ENCODE assay signal across 8 mouse cellular contexts in genomic region chr12:79006076-79006475, GRCm38 (mm10). TPM values are rescaled to one million over a fixed set of nuclear protein-coding genes. Genes with fewer than 3 reads are reported as not detected.
DNase-seq lines count a peak whose midpoint lies in the region; ATAC-seq and TF ChIP-seq lines count a peak whose summit lies in the region.

No protein-coding gene starts in this region.

- H3K36me3 ChIP-seq in embryonic facial prominence, embryonic 11.5 days (replicated peaks; ENCODE audit: control insufficient read depth, insufficient read depth, low read depth, low read length): no peaks in the 10 kb centered on the region
- no peaks in the 10 kb centered on the region for H3K36me3 ChIP-seq in hindbrain, embryonic 16.5 days (ENCODE audit: control insufficient read depth, insufficient read depth, low read length)
- H3K36me3 ChIP-seq in midbrain, postnatal 0 days (ENCODE audit: insufficient read depth, low read length): no peaks in the 10 kb centered on the region

- no peak for TF ChIP-seq CTCF in layer of hippocampus, adult 2 months (conservative IDR thresholded peaks at IDR 0.05)
- no peak for TF ChIP-seq CTCF in midbrain, postnatal 0 days (IDR thresholded peaks at IDR 0.05)

- H3K4me3 ChIP-seq in layer of hippocampus, adult 2 months: peak overlapping the region; percentile 74
- H3K4me3 ChIP-seq in embryonic facial prominence, embryonic 11.5 days (ENCODE audit: low read depth, low read length): peak overlapping the region; percentile 89
- H3K4me3 ChIP-seq in hindbrain, embryonic 16.5 days (ENCODE audit: low read length): peak overlapping the region; percentile 97
- H3K4me3 ChIP-seq in midbrain, postnatal 0 days (ENCODE audit: low read depth, low read length): peak overlapping the region; percentile 98

- DNase-seq in layer of hippocampus, adult 2 months (ENCODE audit: low spot score in 2 of 2): no peak
- DNase-seq in layer of hippocampus, adult 8-10 months (ENCODE audit: low spot score in 2 of 2): no peak
- DNase-seq in embryonic facial prominence, embryonic 11.5 days (ENCODE audit: low spot score): no peak
- DNase-seq in midbrain, postnatal 0 days (ENCODE audit: low spot score): no peak
- no peak for DNase-seq in right cerebral cortex, adult 18-20 months
- DNase-seq in spleen, postnatal 14 days (ENCODE audit: low spot score in 2 of 2): no peak
- DNase-seq in yolk sac, embryonic 10.5 days (ENCODE audit: low spot score): no peak

- no peaks in the 10 kb centered on the region for H3K9me3 ChIP-seq in embryonic facial prominence, embryonic 11.5 days (replicated peaks; ENCODE audit: control insufficient read depth, low read length)
- no peaks in the 10 kb centered on the region for H3K9me3 ChIP-seq in hindbrain, embryonic 16.5 days (ENCODE audit: control insufficient read depth, low read length)
- no peaks in the 10 kb centered on the region for H3K9me3 ChIP-seq in midbrain, postnatal 0 days (ENCODE audit: low read length)

- ATAC-seq in embryonic facial prominence, embryonic 11.5 days (replicated peaks; ENCODE audit: insufficient number of reproducible peaks, low FRiP score, low TSS enrichment, low read depth): no peak
- ATAC-seq in hindbrain, embryonic 16.5 days: no peak
- no peak for ATAC-seq in midbrain, postnatal 0 days (ENCODE audit: low FRiP score)

- 42% methylated on average over 9 of the region's 9 CpGs for WGBS in embryonic facial prominence, embryonic 11.5 days
- 28% methylated on average over 9 of the region's 9 CpGs for WGBS in hindbrain, embryonic 16.5 days
- 28% methylated on average over 9 of the region's 9 CpGs for WGBS in midbrain, postnatal 0 days

- H3K27me3 ChIP-seq in embryonic facial prominence, embryonic 11.5 days (ENCODE audit: control insufficient read depth, insufficient read depth, low read length): peaks cover 11% of the 10 kb centered on the region
- no peaks in the 10 kb centered on the region for H3K27me3 ChIP-seq in hindbrain, embryonic 16.5 days (replicated peaks; ENCODE audit: control insufficient read depth, insufficient read depth, low read length)
- no peaks in the 10 kb centered on the region for H3K27me3 ChIP-seq in midbrain, postnatal 0 days (ENCODE audit: insufficient read depth, low read length)

- H3K27ac ChIP-seq in layer of hippocampus, adult 2 months: peak overlapping the region; percentile 96; the same call in 1 of the 2 replicates
- H3K27ac ChIP-seq in embryonic facial prominence, embryonic 11.5 days (replicated peaks; ENCODE audit: low read depth, low read length): no peak overlapping the region
- H3K27ac ChIP-seq in hindbrain, embryonic 16.5 days (ENCODE audit: low read depth, low read length): no peak overlapping the region
- peak overlapping the region; percentile 89; the same call in 1 of the 2 replicates for H3K27ac ChIP-seq in midbrain, postnatal 0 days (ENCODE audit: low read depth, low read length)

- H3K4me1 ChIP-seq in embryonic facial prominence, embryonic 11.5 days (ENCODE audit: control insufficient read depth, insufficient read depth, low read length): no peaks in the 10 kb centered on the region
- H3K4me1 ChIP-seq in hindbrain, embryonic 16.5 days (ENCODE audit: control insufficient read depth, insufficient read depth, low read depth, low read length): peaks cover 10% of the 10 kb centered on the region
- H3K4me1 ChIP-seq in midbrain, postnatal 0 days (ENCODE audit: insufficient read depth, low read length): peaks cover 13% of the 10 kb centered on the region; the same call in 1 of the 2 replicates

- no peak overlapping the region for H3K9ac ChIP-seq in embryonic facial prominence, embryonic 11.5 days (replicated peaks; ENCODE audit: low read length)
- H3K9ac ChIP-seq in hindbrain, embryonic 16.5 days (ENCODE audit: low read depth, low read length): peak overlapping the region; percentile 99
- H3K9ac ChIP-seq in midbrain, postnatal 0 days (replicated peaks; ENCODE audit: low read length, poor library complexity, severe bottlenecking): peak overlapping the region; percentile 93

- peak overlapping the region; percentile 97; the same call in 1 of the 2 replicates for H3K4me2 ChIP-seq in embryonic facial prominence, embryonic 11.5 days (ENCODE audit: low read depth, low read length)
- H3K4me2 ChIP-seq in hindbrain, embryonic 16.5 days (ENCODE audit: low read length): peak overlapping the region; percentile 95
- peak overlapping the region; percentile 76 for H3K4me2 ChIP-seq in midbrain, postnatal 0 days (ENCODE audit: low read depth, low read length, poor library complexity, severe bottlenecking)

RNA-seq across cellular contexts. Expression of gene Tmem229b, which starts 1.4 kb away (rescaled TPM):
- total RNA-seq in layer of hippocampus, adult 2 months (2021): 10 to 100 TPM; 27.2 TPM
- total RNA-seq in layer of hippocampus, adult 8-10 months (2022): 10 to 100 TPM; 26.8 to 32.8 (median 29.8) TPM
- 3.5 and 3.9 TPM in 2 replicates for polyA plus RNA-seq in embryonic facial prominence, embryonic 11.5 days (2014; fragmentation: Nextera tagmentation; extraction: Ambion mirVana)
- 71.2 and 73.3 TPM in 2 replicates for polyA plus RNA-seq in hindbrain, embryonic 16.5 days (2015; fragmentation: Nextera tagmentation; extraction: Ambion mirVana)
- 214 and 215 TPM in 2 replicates for total RNA-seq in midbrain, postnatal 0 days (2014; rRNA removed)
- 63.2 and 65.9 TPM in 2 replicates for polyA plus RNA-seq in midbrain, postnatal 0 days (2015; fragmentation: Nextera tagmentation; extraction: Ambion mirVana)

RNA-seq across cellular contexts. Expression of gene Plekhh1, which starts 22.9 kb away (rescaled TPM):
- total RNA-seq in layer of hippocampus, adult 2 months (2021): 10 to 100 TPM; 15.3 to 16.1 TPM
- total RNA-seq in layer of hippocampus, adult 8-10 months (2022): 10 to 100 TPM; 18.4 to 19.5 (median 18.9) TPM
- 2.5 and 3.5 TPM in 2 replicates for polyA plus RNA-seq in embryonic facial prominence, embryonic 11.5 days (2014; fragmentation: Nextera tagmentation; extraction: Ambion mirVana)
- polyA plus RNA-seq in hindbrain, embryonic 16.5 days (2015; fragmentation: Nextera tagmentation; extraction: Ambion mirVana): 1.5 and 2.3 TPM in 2 replicates
- total RNA-seq in midbrain, postnatal 0 days (2014; rRNA removed): 5.4 and 6.1 TPM in 2 replicates
- 1.00 and 1.1 TPM in 2 replicates for polyA plus RNA-seq in midbrain, postnatal 0 days (2015; fragmentation: Nextera tagmentation; extraction: Ambion mirVana)

Comparison
In these comparisons a context has a peak if more than half of its experiments do, and no peak if none do; other contexts are left out.
1. H3K27ac ChIP-seq: peak in layer of hippocampus, adult 2 months (single experiment) and midbrain, postnatal 0 days (single experiment); none in embryonic facial prominence, embryonic 11.5 days (single experiment) and hindbrain, embryonic 16.5 days (single experiment).
2. Peak in every context shown above with its lines, with median percentiles within 50 percentile points of each other: H3K4me3 ChIP-seq and H3K4me2 ChIP-seq.